Mouse (Mus musculus): ENCODE measurements around the gene Grin3b. TPM values are rescaled to one million over a fixed set of nuclear protein-coding genes. Genes with fewer than 3 reads are reported as not detected.

The Grin3b gene
- 0.19 and 0.20 TPM in 2 replicates for polyA plus RNA-seq (2014; fragmentation: Nextera tagmentation; extraction: Ambion mirVana)

DNA sequence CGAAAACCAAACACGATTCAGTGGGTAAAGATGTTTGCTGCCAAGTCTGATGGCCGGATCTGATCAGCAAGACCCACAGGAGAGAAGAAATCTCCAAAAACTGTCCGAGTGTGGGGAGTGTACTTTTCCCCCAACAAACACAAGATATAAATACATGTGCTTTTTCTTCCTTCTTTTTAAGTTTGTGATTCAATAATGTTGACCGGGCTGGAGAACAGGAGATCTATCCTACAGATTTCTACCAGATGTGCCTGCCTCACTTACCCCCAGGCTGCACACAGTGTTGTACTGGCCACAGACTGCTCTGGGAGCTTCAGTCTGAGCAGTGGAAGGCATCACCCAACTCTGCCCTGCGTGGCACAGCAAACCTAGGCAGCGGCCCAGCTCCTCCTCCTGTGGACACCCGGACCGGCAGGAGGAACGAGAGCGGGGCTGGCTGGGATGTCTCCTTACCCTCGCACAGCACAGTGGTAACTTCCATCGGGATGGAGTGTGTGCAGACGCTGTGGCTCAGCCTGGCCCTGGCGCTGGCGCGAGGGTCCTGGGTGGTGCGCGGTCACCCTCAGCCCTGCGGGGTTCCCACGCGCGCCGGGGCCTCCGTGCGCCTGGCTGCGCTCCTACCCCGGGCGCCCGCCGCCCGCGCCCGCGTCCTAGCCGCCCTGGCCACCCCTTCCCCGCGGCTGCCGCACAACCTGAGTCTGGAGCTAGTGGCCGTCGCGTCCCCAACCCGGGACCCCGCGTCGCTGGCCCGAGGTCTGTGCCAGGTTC lies at the start of gene Grin3b:
TSS of gene Grin3b (plus strand) at position 301 of the 768 bp plus-strand sequence.
- Histone ChIP-seq H3K4me1 (ENCODE audit: control insufficient read depth, insufficient read depth, low read length) (peaks cover 8% of the 10 kb centered on the region), H3K9me3 (replicated peaks; ENCODE audit: control insufficient read depth, low read length) (no peaks in the 10 kb centered on the region), H3K9ac (ENCODE audit: low read depth, low read length) (peak within 1 kb of the TSS; percentile 63), H3K27ac (ENCODE audit: low read depth, low read length) (no peak within 1 kb of the TSS), H3K36me3 (ENCODE audit: control insufficient read depth, insufficient read depth, low read length) (peaks cover 31% of the 10 kb centered on the region), H3K4me2 (peak within 1 kb of the TSS; percentile 93), H3K27me3 (ENCODE audit: control insufficient read depth, insufficient read depth, low read length) (peaks cover 39% of the 10 kb centered on the region), H3K4me3 (ENCODE audit: low read depth, low read length) (peak within 1 kb of the TSS; percentile 46)
- no peak for ATAC-seq (replicated peaks; ENCODE audit: insufficient number of reproducible peaks, low FRiP score, low TSS enrichment)
- 8% methylated on average over 41 of the region's 47 CpGs for WGBS (ENCODE audit: insufficient replicate concordance)

DNA sequence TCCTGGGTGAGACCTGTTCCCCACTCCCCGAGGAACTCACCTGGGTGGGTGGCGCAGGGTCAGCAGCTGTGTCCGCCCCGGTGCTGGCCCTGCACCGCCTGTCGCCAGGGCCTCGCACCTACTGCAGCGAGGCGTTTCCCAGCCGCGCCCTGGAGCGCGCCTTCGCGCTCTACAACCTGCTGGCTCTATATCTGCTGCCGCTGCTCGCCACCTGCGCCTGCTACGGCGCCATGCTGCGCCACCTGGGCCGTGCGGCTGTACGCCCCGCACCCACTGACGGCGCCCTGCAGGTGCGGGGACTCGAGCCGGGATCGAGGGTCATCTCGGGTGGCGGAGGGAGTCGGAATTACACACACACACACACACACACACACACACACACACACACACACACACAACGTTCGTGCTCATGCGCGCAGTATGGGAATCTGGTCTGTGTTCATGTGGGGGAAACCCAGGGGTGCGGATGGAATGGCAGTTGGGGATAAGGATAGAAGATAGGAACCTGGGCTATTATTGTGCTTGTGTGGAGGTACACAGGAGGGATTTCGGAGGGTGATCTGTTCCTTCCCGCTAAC lies 49.5 kb upstream of the Grin3b start, which contains the start of gene R3hdm4:
TSS of gene R3hdm4 (minus strand) at position 251 of the 578 bp plus-strand sequence.
- WGBS (ENCODE audit: insufficient replicate concordance), result 9% methylated on average over 41 of the region's 41 CpGs
- Histone ChIP-seq H3K4me3 (ENCODE audit: low read depth, low read length) (peak within 1 kb of the TSS; percentile 39), H3K9ac (ENCODE audit: low read depth, low read length) (no peak within 1 kb of the TSS), H3K36me3 (ENCODE audit: control insufficient read depth, insufficient read depth, low read length) (no peaks in the 10 kb centered on the region), H3K9me3 (replicated peaks; ENCODE audit: control insufficient read depth, low read length) (no peaks in the 10 kb centered on the region), H3K27ac (ENCODE audit: low read depth, low read length) (no peak within 1 kb of the TSS), H3K4me1 (ENCODE audit: control insufficient read depth, insufficient read depth, low read length) (peaks cover 37% of the 10 kb centered on the region), H3K4me2 (peak within 1 kb of the TSS; percentile 63), H3K27me3 (ENCODE audit: control insufficient read depth, insufficient read depth, low read length) (peaks cover 63% of the 10 kb centered on the region)
- ATAC-seq (replicated peaks; ENCODE audit: insufficient number of reproducible peaks, low FRiP score, low TSS enrichment), result no peak

DNA sequence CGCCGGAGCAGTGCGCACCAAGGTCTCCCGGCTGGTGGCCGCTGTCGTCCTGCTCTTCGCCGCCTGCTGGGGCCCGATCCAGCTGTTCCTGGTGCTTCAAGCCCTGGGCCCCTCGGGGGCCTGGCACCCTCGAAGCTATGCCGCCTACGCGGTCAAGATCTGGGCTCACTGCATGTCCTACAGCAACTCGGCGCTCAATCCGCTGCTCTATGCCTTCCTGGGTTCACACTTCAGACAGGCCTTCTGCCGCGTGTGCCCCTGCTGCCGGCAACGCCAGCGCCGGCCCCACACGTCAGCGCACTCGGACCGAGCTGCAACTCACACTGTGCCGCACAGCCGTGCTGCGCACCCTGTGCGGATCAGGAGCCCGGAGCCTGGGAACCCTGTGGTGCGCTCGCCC lies 48.9 kb upstream of the Grin3b start:
- Histone ChIP-seq H3K4me3 (ENCODE audit: low read depth, low read length) (peak overlapping the region; percentile 39), H3K27me3 (ENCODE audit: control insufficient read depth, insufficient read depth, low read length) (peaks cover 63% of the 10 kb centered on the region), H3K9me3 (replicated peaks; ENCODE audit: control insufficient read depth, low read length) (no peaks in the 10 kb centered on the region), H3K27ac (ENCODE audit: low read depth, low read length) (no peak overlapping the region), H3K4me2 (peak overlapping the region; percentile 63), H3K9ac (ENCODE audit: low read depth, low read length) (no peak overlapping the region), H3K4me1 (ENCODE audit: control insufficient read depth, insufficient read depth, low read length) (peaks cover 40% of the 10 kb centered on the region), H3K36me3 (ENCODE audit: control insufficient read depth, insufficient read depth, low read length) (no peaks in the 10 kb centered on the region)
- under 1% methylated on average over 34 of the region's 34 CpGs for WGBS (ENCODE audit: insufficient replicate concordance)
- no peak for ATAC-seq (replicated peaks; ENCODE audit: insufficient number of reproducible peaks, low FRiP score, low TSS enrichment)

DNA sequence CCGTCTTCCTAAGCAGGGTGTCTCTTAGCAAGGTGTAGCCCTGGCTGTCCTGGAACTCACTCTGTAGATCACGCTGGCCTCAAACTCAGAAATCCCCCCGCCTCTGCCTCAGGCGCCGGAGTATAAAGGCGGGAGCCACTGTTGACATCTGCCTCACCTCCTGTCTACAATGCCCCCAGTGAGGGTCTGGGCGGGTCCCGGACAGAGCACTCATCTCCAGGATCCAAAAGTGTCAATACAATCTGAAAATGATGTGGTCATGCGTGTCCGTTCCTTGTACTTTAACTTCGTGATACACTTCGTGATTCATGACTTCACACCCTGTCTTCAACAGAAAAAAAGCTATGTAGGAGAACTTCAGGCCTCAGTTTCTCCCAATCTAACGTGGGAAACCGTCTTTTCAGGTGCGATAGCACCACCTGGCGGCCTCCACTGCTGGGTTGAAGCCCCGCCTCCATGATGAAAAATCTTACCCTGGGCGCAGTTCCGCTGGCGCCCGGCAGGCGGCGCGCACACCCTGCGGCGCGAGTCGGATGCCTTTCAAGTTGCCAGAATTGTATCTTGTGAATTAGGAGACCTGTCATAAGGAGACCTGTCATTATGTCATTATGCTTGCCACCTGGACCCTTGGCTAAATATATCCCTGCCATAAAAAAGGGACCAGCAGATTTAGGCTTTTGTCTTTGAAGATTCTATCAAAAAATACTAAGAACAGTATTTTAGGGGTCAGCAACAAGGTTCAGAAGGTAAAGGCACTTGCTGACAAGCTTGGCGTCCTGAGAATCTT lies 45.3 kb upstream of the Grin3b start:
- no peak for ATAC-seq (replicated peaks; ENCODE audit: insufficient number of reproducible peaks, low FRiP score, low TSS enrichment)
- 11% methylated on average over 29 of the region's 29 CpGs for WGBS (ENCODE audit: insufficient replicate concordance)
- Histone ChIP-seq H3K9ac (ENCODE audit: low read depth, low read length) (no peak overlapping the region), H3K27me3 (ENCODE audit: control insufficient read depth, insufficient read depth, low read length) (peaks cover 35% of the 10 kb centered on the region), H3K36me3 (ENCODE audit: control insufficient read depth, insufficient read depth, low read length) (no peaks in the 10 kb centered on the region), H3K4me2 (peak overlapping the region; percentile 90), H3K4me3 (ENCODE audit: low read depth, low read length) (peak overlapping the region; percentile 98; the same call in 1 of the 2 replicates), H3K4me1 (ENCODE audit: control insufficient read depth, insufficient read depth, low read length) (peaks cover 35% of the 10 kb centered on the region), H3K9me3 (replicated peaks; ENCODE audit: control insufficient read depth, low read length) (no peaks in the 10 kb centered on the region), H3K27ac (ENCODE audit: low read depth, low read length) (no peak overlapping the region)

DNA sequence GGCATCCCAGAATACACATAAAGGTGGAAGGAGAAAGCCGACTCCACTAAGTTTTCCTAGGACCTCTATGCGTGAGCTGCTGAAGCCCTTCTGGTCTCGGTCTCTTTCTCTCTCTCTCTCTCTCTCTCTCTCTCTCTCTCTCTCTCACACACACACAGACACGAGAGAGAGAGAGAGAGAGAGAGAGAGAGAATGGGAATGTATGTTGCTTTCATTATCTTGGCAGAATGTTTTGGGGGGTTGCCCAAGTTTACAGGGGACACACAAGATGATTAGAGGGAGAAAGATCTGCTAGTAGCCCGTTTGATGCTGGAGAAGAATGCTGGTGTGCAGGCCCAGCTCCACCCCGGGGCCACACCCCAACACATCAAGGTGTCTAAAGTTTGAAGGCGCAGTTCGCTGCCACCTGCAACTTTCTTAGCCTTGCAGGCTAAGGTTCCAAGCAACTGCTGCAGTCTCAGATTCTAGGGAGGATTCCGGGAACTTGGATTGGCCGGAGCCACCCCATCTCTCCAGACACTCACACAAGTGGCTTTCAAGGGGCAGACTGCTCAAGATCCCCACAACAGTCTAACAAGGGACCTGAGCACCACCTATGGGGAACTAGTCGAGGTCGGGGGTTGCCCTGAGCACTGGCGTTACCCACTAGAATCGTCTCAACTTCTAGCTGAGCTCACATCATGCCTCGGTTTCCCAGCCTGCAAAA lies 44.6 kb upstream of the Grin3b start:
- no peaks in the 10 kb centered on the region for H3K36me3 ChIP-seq (ENCODE audit: control insufficient read depth, insufficient read depth, low read length)
- H3K4me2 ChIP-seq, result peak overlapping the region; percentile 90
- 10% methylated on average over 15 of the region's 15 CpGs for WGBS (ENCODE audit: insufficient replicate concordance)
- peaks cover 31% of the 10 kb centered on the region for H3K4me1 ChIP-seq (ENCODE audit: control insufficient read depth, insufficient read depth, low read length)
- peak overlapping the region; percentile 96 for H3K9ac ChIP-seq (ENCODE audit: low read depth, low read length)
- H3K27me3 ChIP-seq (ENCODE audit: control insufficient read depth, insufficient read depth, low read length), result peaks cover 28% of the 10 kb centered on the region
- no peak for ATAC-seq (replicated peaks; ENCODE audit: insufficient number of reproducible peaks, low FRiP score, low TSS enrichment)
- H3K9me3 ChIP-seq (replicated peaks; ENCODE audit: control insufficient read depth, low read length), result no peaks in the 10 kb centered on the region
- H3K27ac ChIP-seq (ENCODE audit: low read depth, low read length), result peak overlapping the region; percentile 98
- peak overlapping the region; percentile 98 for H3K4me3 ChIP-seq (ENCODE audit: low read depth, low read length)

DNA sequence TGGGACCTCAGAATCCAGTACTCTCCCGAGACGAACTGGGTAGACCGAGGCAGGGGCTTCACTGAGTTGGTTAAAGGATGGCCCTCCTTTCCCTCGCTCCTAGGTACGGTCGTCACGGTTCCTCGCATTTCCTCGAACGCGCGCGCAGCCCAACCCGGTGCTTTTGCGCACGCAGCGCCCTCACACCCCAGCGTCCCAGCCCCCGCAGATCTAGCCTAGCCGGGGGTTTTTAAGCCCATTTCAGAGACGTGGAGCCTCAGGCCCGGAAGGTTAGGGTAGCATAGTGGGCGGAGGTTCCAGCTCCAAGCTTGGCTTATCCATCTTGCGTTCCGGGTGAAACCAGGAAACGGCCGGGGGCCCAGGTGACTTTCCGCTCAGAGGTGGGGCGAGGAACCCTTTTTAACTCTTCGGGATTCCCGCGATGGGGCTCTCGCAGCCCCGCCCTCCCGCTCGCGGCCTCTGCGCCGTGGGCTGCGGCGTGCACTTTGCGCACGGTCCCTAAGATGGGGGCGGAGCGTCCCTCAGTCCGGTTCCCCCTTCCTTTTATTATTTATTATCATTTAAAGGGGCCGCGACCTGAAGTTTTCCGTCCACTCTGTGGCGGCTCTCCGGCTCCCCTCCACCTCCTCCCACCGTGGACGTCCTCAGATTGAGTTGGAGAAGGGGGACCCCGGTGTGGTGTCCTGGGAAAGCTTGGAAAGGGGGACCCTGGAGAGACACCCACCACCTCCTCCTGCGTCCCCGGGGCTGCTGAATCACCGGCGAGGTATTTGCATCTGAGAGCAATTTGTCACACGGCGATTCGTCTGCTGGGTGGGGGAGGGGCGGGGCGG lies 43.8 kb upstream of the Grin3b start, which contains the start of gene Arid3a:
TSS of gene Arid3a (plus strand) at position 553 of the 833 bp plus-strand sequence.
- peak within 1 kb of the TSS; percentile 90 for H3K4me2 ChIP-seq
- peak; percentile 81 for ATAC-seq (replicated peaks; ENCODE audit: insufficient number of reproducible peaks, low FRiP score, low TSS enrichment)
- peaks cover 30% of the 10 kb centered on the region for H3K4me1 ChIP-seq (ENCODE audit: control insufficient read depth, insufficient read depth, low read length)
- H3K27me3 ChIP-seq (ENCODE audit: control insufficient read depth, insufficient read depth, low read length), result peaks cover 20% of the 10 kb centered on the region
- H3K9ac ChIP-seq (ENCODE audit: low read depth, low read length), result peak within 1 kb of the TSS; percentile 96
- peak within 1 kb of the TSS; percentile 98 for H3K27ac ChIP-seq (ENCODE audit: low read depth, low read length)
- H3K9me3 ChIP-seq (replicated peaks; ENCODE audit: control insufficient read depth, low read length), result no peaks in the 10 kb centered on the region
- WGBS (ENCODE audit: insufficient replicate concordance), result under 1% methylated on average over 63 of the region's 63 CpGs
- peak within 1 kb of the TSS; percentile 98 for H3K4me3 ChIP-seq (ENCODE audit: low read depth, low read length)
- H3K36me3 ChIP-seq (ENCODE audit: control insufficient read depth, insufficient read depth, low read length), result 0 out of 2 replicates have a peak, but pooled peaks cover 2% of the 10 kb centered on the region

DNA sequence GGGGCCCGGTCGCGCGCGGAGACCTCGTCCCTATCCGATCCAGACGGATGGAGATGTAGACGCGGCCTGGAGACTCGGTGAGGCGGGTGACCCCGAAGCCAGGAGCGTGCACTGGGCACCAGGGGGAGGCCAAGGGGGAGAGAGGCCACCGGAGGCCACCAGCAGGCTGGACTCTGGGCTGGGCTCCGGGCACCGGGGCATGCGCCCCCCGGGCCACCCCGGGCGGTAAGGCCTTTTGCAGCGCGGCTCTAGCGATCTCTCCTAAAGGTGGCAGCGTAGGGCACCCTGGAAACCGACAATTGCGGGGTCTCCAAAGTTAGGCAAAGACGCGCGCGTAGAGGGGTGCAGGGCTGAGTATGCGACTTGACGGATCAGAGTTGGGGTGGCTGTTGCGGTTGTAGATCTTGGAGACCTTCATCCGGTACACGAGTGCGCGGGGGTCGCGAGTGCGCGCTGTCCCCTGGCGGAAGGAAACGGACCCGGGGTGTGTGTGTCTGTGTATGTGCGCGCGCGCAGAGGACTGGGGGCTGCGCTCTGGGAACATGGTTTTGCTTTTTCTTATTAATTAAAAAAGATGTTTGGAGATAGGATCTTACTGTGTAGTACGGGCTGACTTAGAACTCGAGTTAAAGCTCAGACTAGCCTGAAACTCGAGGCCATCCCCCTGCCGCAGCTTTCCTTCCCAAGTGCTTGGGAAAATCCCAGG lies 43.0 kb upstream of the Grin3b start:
- H3K36me3 ChIP-seq (ENCODE audit: control insufficient read depth, insufficient read depth, low read length), result peaks cover 10% of the 10 kb centered on the region; the same call in 1 of the 2 replicates
- H3K9me3 ChIP-seq (replicated peaks; ENCODE audit: control insufficient read depth, low read length), result no peaks in the 10 kb centered on the region
- H3K27ac ChIP-seq (ENCODE audit: low read depth, low read length), result peak overlapping the region; percentile 98
- peaks cover 12% of the 10 kb centered on the region for H3K27me3 ChIP-seq (ENCODE audit: control insufficient read depth, insufficient read depth, low read length)
- H3K4me1 ChIP-seq (ENCODE audit: control insufficient read depth, insufficient read depth, low read length), result peaks cover 36% of the 10 kb centered on the region
- H3K4me3 ChIP-seq (ENCODE audit: low read depth, low read length), result peak overlapping the region; percentile 98
- peak overlapping the region; percentile 96 for H3K9ac ChIP-seq (ENCODE audit: low read depth, low read length)
- under 1% methylated on average over 54 of the region's 54 CpGs for WGBS (ENCODE audit: insufficient replicate concordance)
- peak overlapping the region; percentile 90 for H3K4me2 ChIP-seq
- ATAC-seq (replicated peaks; ENCODE audit: insufficient number of reproducible peaks, low FRiP score, low TSS enrichment), result peak; percentile 24; the same call in 1 of the 2 replicates
